Mouse (Mus musculus) limb, embryonic 11.5 days (tissue): ENCODE measurements around the gene Adamts10. TPM values are rescaled to one million over a fixed set of nuclear protein-coding genes. Genes with fewer than 3 reads are reported as not detected.

Source experiments
- ATAC-seq: fragments of 200-750 bp; cut with Nextera tagmentation; 2 replicates; pipeline ENCODE4 v1.8.0; 2017; ENCODE audit warnings: low read depth; ENCODE audit not compliant: insufficient number of reproducible peaks, low FRiP score, low TSS enrichment
- DNase-seq: peaks from one replicate; pipeline ENCODE4 v3.0.0-alpha.2; 2015; ENCODE audit warnings: low spot score
- H3K27ac ChIP-seq: fragments of 300-500 bp; sonication (generic); replicated peaks from 2 replicates; pipeline ENCODE4 v1.5.1; 2014; ENCODE audit warnings: low read depth, mild to moderate bottlenecking, low read length
- H3K27me3 ChIP-seq: fragments of 300-500 bp; sonication (generic); 2 replicates; pipeline ENCODE4 v1.6.1; 2014; ENCODE audit warnings: mild to moderate bottlenecking, low read length, mixed read lengths; ENCODE audit not compliant: control insufficient read depth, insufficient read depth
- H3K36me3 ChIP-seq: fragments of 300-500 bp; sonication (generic); 2 replicates; pipeline ENCODE4 v1.6.1; 2014; ENCODE audit warnings: mild to moderate bottlenecking, low read length, moderate library complexity, mixed read lengths; ENCODE audit not compliant: control insufficient read depth, insufficient read depth
- H3K4me1 ChIP-seq: fragments of 300-500 bp; sonication (generic); 2 replicates; pipeline ENCODE4 v1.6.1; 2014; ENCODE audit warnings: low read length, mixed read lengths; ENCODE audit not compliant: control insufficient read depth, insufficient read depth
- H3K4me2 ChIP-seq: fragments of 300-500 bp; sonication (generic); 2 replicates; pipeline ENCODE4 v1.6.1; 2014; ENCODE audit warnings: low read depth, mild to moderate bottlenecking, moderate library complexity; ENCODE audit not compliant: severe bottlenecking
- H3K4me3 ChIP-seq: fragments of 300-500 bp; sonication (generic); 2 replicates; pipeline ENCODE4 v1.5.1; 2014; ENCODE audit warnings: low read depth, low read length
- H3K9ac ChIP-seq: fragments of 300-500 bp; sonication (generic); 2 replicates; pipeline ENCODE4 v1.6.1; 2014; ENCODE audit warnings: mild to moderate bottlenecking, low read length
- H3K9me3 ChIP-seq: fragments of 300-500 bp; sonication (generic); 2 replicates; pipeline ENCODE4 v1.6.1; 2016; ENCODE audit warnings: low read length; ENCODE audit not compliant: control insufficient read depth
- WGBS: fragments of 180-500 bp; shearing (Covaris S2); extraction: QIAGEN DNeasy Blood & Tissue Kit; methylation state at CpG from one replicate; pipeline ENCODE4 v1.1.7; 2014; 5-methylcytosine and 5-hydroxymethylcytosine counted together
- polyA plus RNA-seq: library from polyadenylated mRNA; unstranded; fragments of >200 nt; fragmentation: Nextera tagmentation; extraction: Ambion mirVana; gene quantifications from 2 replicates; pipeline ENCODE4 v1.2.1, GENCODE M21; 2014

The Adamts10 gene
- polyA plus RNA-seq, 1 experiment from 2014 or later, result 72.1 TPM

GRCm38 (mm10) chr17:33557922-33558321, 33.9 kb downstream of the Adamts10 start:
- Histone ChIP-seq H3K27me3 (no peaks in the 10 kb centered on the region), H3K9me3 (no peaks in the 10 kb centered on the region), H3K4me3 (no peak overlapping the region), H3K9ac (no peak overlapping the region), H3K36me3 (no peaks in the 10 kb centered on the region; the same call in 1 of the 2 replicates), H3K27ac (no peak overlapping the region), H3K4me2 (no peak overlapping the region), H3K4me1 (no peaks in the 10 kb centered on the region)
- WGBS, result 83% methylated on average over 4 of the region's 4 CpGs
- no peak for DNase-seq
- no peak for ATAC-seq

- H3K27me3 ChIP-seq, result no peaks in the 10 kb centered on the region
- no peak for ATAC-seq
- H3K36me3 ChIP-seq, result no peaks in the 10 kb centered on the region
- no peak overlapping the region for H3K9ac ChIP-seq
- H3K27ac ChIP-seq, result no peak overlapping the region
- 76% methylated on average over 2 of the region's 2 CpGs for WGBS
- H3K9me3 ChIP-seq, result no peaks in the 10 kb centered on the region
- H3K4me3 ChIP-seq, result no peak overlapping the region
- no peak for DNase-seq
- no peaks in the 10 kb centered on the region for H3K4me1 ChIP-seq
- H3K4me2 ChIP-seq, result no peak overlapping the region
These were observed 39.6 kb downstream of the Adamts10 start for GRCm38 (mm10) chr17:33563527-33564076.

GRCm38 (mm10) chr17:33564599-33564998, 40.6 kb downstream of the Adamts10 start:
- H3K36me3 ChIP-seq, result no peaks in the 10 kb centered on the region
- no peaks in the 10 kb centered on the region for H3K9me3 ChIP-seq
- H3K27ac ChIP-seq, result no peak overlapping the region
- ATAC-seq, result no peak
- no peak overlapping the region for H3K4me3 ChIP-seq
- no peaks in the 10 kb centered on the region for H3K4me1 ChIP-seq
- no peak overlapping the region for H3K4me2 ChIP-seq
- no peak for DNase-seq
- H3K27me3 ChIP-seq, result no peaks in the 10 kb centered on the region
- 57% methylated on average over 1 of the region's 1 CpGs for WGBS
- H3K9ac ChIP-seq, result no peak overlapping the region

DNA sequence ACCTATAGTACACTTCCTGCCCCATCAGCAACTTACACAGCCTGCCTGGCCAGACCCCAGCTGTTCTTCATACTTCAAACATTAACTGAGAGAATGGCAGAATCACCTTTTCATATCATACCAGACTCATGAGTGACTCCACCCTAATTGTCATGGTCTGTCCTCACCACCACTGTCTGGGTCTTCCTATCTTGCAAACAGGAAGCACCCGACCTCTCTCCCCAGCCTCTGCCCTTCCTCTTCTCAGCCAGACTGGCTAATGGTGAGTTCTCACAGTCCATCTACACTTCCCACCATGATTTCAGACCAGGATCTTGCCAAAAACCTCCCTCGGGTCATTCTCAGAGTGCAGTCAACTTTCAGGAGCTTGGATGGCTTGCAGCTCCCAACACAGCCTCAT, 42.2 kb downstream of the Adamts10 start:
- H3K36me3 ChIP-seq, result no peaks in the 10 kb centered on the region

DNA sequence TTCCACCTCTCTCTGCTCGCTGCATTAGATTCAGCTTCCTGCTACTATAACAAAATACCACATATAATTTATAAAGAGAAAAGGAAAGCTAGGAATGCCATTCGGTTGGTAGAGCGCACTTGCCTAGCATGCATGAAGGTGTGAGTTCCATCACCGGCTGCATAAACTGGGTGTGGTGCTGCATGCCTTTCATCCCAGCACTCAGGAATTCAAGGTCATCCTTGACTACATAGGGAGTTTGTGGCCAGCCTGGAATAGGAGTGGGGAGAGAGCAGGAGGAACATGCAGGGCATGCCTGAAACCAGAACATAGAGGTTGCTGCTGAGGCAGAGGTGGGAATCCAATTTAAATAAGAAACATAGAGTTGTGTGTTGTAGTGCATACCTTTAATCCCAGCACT, 60.1 kb downstream of the Adamts10 start:
- Histone ChIP-seq H3K27me3 (no peaks in the 10 kb centered on the region), H3K4me2 (no peak overlapping the region), H3K4me1 (no peaks in the 10 kb centered on the region), H3K9me3 (no peaks in the 10 kb centered on the region), H3K27ac (no peak overlapping the region), H3K4me3 (no peak overlapping the region), H3K36me3 (no peaks in the 10 kb centered on the region), H3K9ac (no peak overlapping the region)
- no peak for ATAC-seq
- WGBS, result 89% methylated on average over 4 of the region's 4 CpGs
- no peak for DNase-seq

More for the DNA sequence above, 42.2 kb downstream of the Adamts10 start:
- WGBS, result 76% methylated on average over 2 of the region's 2 CpGs
- ATAC-seq (no peak), DNase-seq (no peak)
- Histone ChIP-seq H3K9me3 (no peaks in the 10 kb centered on the region), H3K27ac (no peak overlapping the region), H3K4me2 (no peak overlapping the region), H3K4me1 (no peaks in the 10 kb centered on the region), H3K4me3 (no peak overlapping the region), H3K9ac (no peak overlapping the region), H3K27me3 (no peaks in the 10 kb centered on the region)

GRCm38 (mm10) chr17:33586011-33586410, 62.0 kb downstream of the Adamts10 start:
- H3K27ac ChIP-seq, result no peak overlapping the region
- no peaks in the 10 kb centered on the region for H3K27me3 ChIP-seq
- 68% methylated on average over 17 of the region's 17 CpGs for whole genome bisulfite sequencing
- ATAC-seq (no peak), DNase-seq (no peak)
- H3K4me2 ChIP-seq, result no peak overlapping the region
- H3K9ac ChIP-seq, result no peak overlapping the region
- H3K4me3 ChIP-seq, result no peak overlapping the region
- no peaks in the 10 kb centered on the region for H3K9me3 ChIP-seq
- H3K36me3 ChIP-seq, result no peaks in the 10 kb centered on the region
- H3K4me1 ChIP-seq, result no peaks in the 10 kb centered on the region

- ATAC-seq (no peak), DNase-seq (no peak)
- no peaks in the 10 kb centered on the region for H3K36me3 ChIP-seq
- H3K27ac ChIP-seq, result no peak overlapping the region
- H3K4me3 ChIP-seq, result no peak overlapping the region
- no peaks in the 10 kb centered on the region for H3K4me1 ChIP-seq
- H3K4me2 ChIP-seq, result no peak overlapping the region
- no peak overlapping the region for H3K9ac ChIP-seq
- no peaks in the 10 kb centered on the region for H3K27me3 ChIP-seq
- peaks cover 6% of the 10 kb centered on the region; the same call in 1 of the 2 replicates for H3K9me3 ChIP-seq
These were observed 73.3 kb downstream of the Adamts10 start for GRCm38 (mm10) chr17:33597271-33597670.

DNA sequence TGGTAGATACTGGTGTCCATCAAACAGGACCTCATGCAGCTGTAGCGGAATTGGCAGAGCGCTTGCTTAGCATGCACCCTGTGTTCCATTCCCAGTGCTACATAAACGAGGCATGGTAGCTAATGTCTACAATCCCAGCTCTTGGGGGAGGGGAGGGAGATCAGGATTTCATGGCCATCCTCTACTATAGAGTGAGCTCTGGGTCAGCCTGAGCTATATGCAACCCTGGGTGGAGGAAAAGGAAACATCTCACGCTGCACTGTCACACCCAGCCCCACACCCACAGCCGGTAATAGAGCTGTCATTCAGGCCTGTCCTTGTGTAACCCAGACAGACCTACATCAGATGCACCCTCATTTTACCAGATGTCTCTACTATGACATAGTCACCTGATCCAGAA, 74.5 kb downstream of the Adamts10 start:
- Histone ChIP-seq H3K27me3 (no peaks in the 10 kb centered on the region), H3K4me2 (no peak overlapping the region), H3K9ac (no peak overlapping the region), H3K9me3 (peaks cover 6% of the 10 kb centered on the region; the same call in 1 of the 2 replicates), H3K4me1 (no peaks in the 10 kb centered on the region), H3K27ac (no peak overlapping the region), H3K36me3 (no peaks in the 10 kb centered on the region), H3K4me3 (no peak overlapping the region)
- 93% methylated on average over 5 of the region's 5 CpGs for WGBS
- DNase-seq (no peak), ATAC-seq (no peak)

- Histone ChIP-seq H3K4me1 (no peaks in the 10 kb centered on the region), H3K36me3 (no peaks in the 10 kb centered on the region), H3K9ac (no peak overlapping the region), H3K27ac (no peak overlapping the region), H3K27me3 (no peaks in the 10 kb centered on the region), H3K4me3 (no peak overlapping the region), H3K9me3 (peaks cover 6% of the 10 kb centered on the region; the same call in 1 of the 2 replicates), H3K4me2 (no peak overlapping the region)
- DNase-seq (no peak), ATAC-seq (no peak)
- WGBS, result 90% methylated on average over 8 of the region's 8 CpGs
These were observed 76.0 kb downstream of the Adamts10 start for GRCm38 (mm10) chr17:33599836-33600475.
